Mouse (Mus musculus): ENCODE measurements around the gene Tap1. TPM values are rescaled to one million over a fixed set of nuclear protein-coding genes. Genes with fewer than 3 reads are reported as not detected.
"Not testable (repeated sequence)": the region's sequence is repeated elsewhere in the genome, so short reads cannot be mapped to it uniquely, and the experiment has no call there.

Gene Tap1
- polyA plus RNA-seq, 1 experiment from 2014 or later = 1.1 TPM

- Histone ChIP-seq H3K36me3 (ENCODE audit: control insufficient read depth, insufficient read depth, low read length) (no peaks in the 10 kb centered on the region), H3K9me3 (ENCODE audit: control insufficient read depth, low read length) (no peaks in the 10 kb centered on the region), H3K4me1 (replicated peaks; ENCODE audit: control insufficient read depth, insufficient read depth, low read length) (0 out of 2 replicates have a peak, but pooled peaks cover 4% of the 10 kb centered on the region), H3K4me2 (replicated peaks; ENCODE audit: low read depth, low read length) (no peak overlapping the region), H3K27ac (ENCODE audit: low read depth, low read length) (no peak overlapping the region), H3K9ac (ENCODE audit: low read depth, low read length) (no peak overlapping the region), H3K27me3 (ENCODE audit: control insufficient read depth, insufficient read depth, low read length) (peaks cover 16% of the 10 kb centered on the region), H3K4me3 (ENCODE audit: low read depth, low read length) (no peak overlapping the region)
- WGBS = 69% methylated on average over 5 of the region's 5 CpGs
- no peak for DNase-seq (ENCODE audit: low spot score)
- no peak for ATAC-seq (ENCODE audit: low FRiP score)
Observed at GRCm38 (mm10) chr17:34143461-34143860, 43.9 kb upstream of the Tap1 start.

GRCm38 (mm10) chr17:34144221-34144620 is 43.1 kb upstream of the Tap1 start:
- not testable (repeated sequence) for DNase-seq (ENCODE audit: low spot score); H3K27ac ChIP-seq (ENCODE audit: low read depth, low read length); ATAC-seq (ENCODE audit: low FRiP score); H3K4me3 ChIP-seq (ENCODE audit: low read depth, low read length); H3K4me2 ChIP-seq (replicated peaks; ENCODE audit: low read depth, low read length); H3K36me3 ChIP-seq (ENCODE audit: control insufficient read depth, insufficient read depth, low read length); H3K4me1 ChIP-seq (replicated peaks; ENCODE audit: control insufficient read depth, insufficient read depth, low read length); H3K9me3 ChIP-seq (ENCODE audit: control insufficient read depth, low read length); H3K9ac ChIP-seq (ENCODE audit: low read depth, low read length)
- peaks cover 12% of the 10 kb centered on the region for H3K27me3 ChIP-seq (ENCODE audit: control insufficient read depth, insufficient read depth, low read length)
- WGBS = 84% methylated on average over 4 of the region's 4 CpGs

- no peak overlapping the region for H3K9ac ChIP-seq (ENCODE audit: low read depth, low read length)
- no peaks in the 10 kb centered on the region for H3K4me1 ChIP-seq (replicated peaks; ENCODE audit: control insufficient read depth, insufficient read depth, low read length)
- H3K27ac ChIP-seq (ENCODE audit: low read depth, low read length) = no peak overlapping the region
- no peak overlapping the region for H3K4me2 ChIP-seq (replicated peaks; ENCODE audit: low read depth, low read length)
- no peak overlapping the region for H3K4me3 ChIP-seq (ENCODE audit: low read depth, low read length)
- H3K27me3 ChIP-seq (ENCODE audit: control insufficient read depth, insufficient read depth, low read length) = peaks cover 11% of the 10 kb centered on the region
- DNase-seq (ENCODE audit: low spot score) (no peak), ATAC-seq (ENCODE audit: low FRiP score) (no peak)
- no peaks in the 10 kb centered on the region for H3K9me3 ChIP-seq (ENCODE audit: control insufficient read depth, low read length)
- 72% methylated on average over 3 of the region's 3 CpGs for WGBS
- H3K36me3 ChIP-seq (ENCODE audit: control insufficient read depth, insufficient read depth, low read length) = no peaks in the 10 kb centered on the region
Observed at GRCm38 (mm10) chr17:34144960-34145371, 42.4 kb upstream of the Tap1 start.

- no peak within 1 kb of the TSS for H3K9ac ChIP-seq (ENCODE audit: low read depth, low read length)
- 75% methylated on average over 4 of the region's 4 CpGs for WGBS
- H3K4me1 ChIP-seq (replicated peaks; ENCODE audit: control insufficient read depth, insufficient read depth, low read length) = no peaks in the 10 kb centered on the region
- DNase-seq (ENCODE audit: low spot score) (no peak), ATAC-seq (ENCODE audit: low FRiP score) (no peak)
- H3K9me3 ChIP-seq (ENCODE audit: control insufficient read depth, low read length) = no peaks in the 10 kb centered on the region
- no peak within 1 kb of the TSS for H3K4me2 ChIP-seq (replicated peaks; ENCODE audit: low read depth, low read length)
- H3K27ac ChIP-seq (ENCODE audit: low read depth, low read length) = no peak within 1 kb of the TSS
- H3K4me3 ChIP-seq (ENCODE audit: low read depth, low read length) = no peak within 1 kb of the TSS
- H3K27me3 ChIP-seq (ENCODE audit: control insufficient read depth, insufficient read depth, low read length) = no peaks in the 10 kb centered on the region
- no peaks in the 10 kb centered on the region for H3K36me3 ChIP-seq (ENCODE audit: control insufficient read depth, insufficient read depth, low read length)
Observed at GRCm38 (mm10) chr17:34152923-34153322, 34.4 kb upstream of the Tap1 start, which contains the start of gene H2-DMb1. TSS of gene H2-DMb1 (plus strand) at chr17:34153072.

GRCm38 (mm10) chr17:34155534-34155933 is 31.8 kb upstream of the Tap1 start:
- no peak overlapping the region for H3K9ac ChIP-seq (ENCODE audit: low read depth, low read length)
- no peaks in the 10 kb centered on the region for H3K36me3 ChIP-seq (ENCODE audit: control insufficient read depth, insufficient read depth, low read length)
- WGBS = 61% methylated on average over 5 of the region's 5 CpGs
- ATAC-seq (ENCODE audit: low FRiP score) (no peak), DNase-seq (ENCODE audit: low spot score) (no peak)
- H3K27me3 ChIP-seq (ENCODE audit: control insufficient read depth, insufficient read depth, low read length) = no peaks in the 10 kb centered on the region
- no peak overlapping the region for H3K4me2 ChIP-seq (replicated peaks; ENCODE audit: low read depth, low read length)
- H3K4me1 ChIP-seq (replicated peaks; ENCODE audit: control insufficient read depth, insufficient read depth, low read length) = no peaks in the 10 kb centered on the region
- no peak overlapping the region for H3K27ac ChIP-seq (ENCODE audit: low read depth, low read length)
- H3K9me3 ChIP-seq (ENCODE audit: control insufficient read depth, low read length) = no peaks in the 10 kb centered on the region
- no peak overlapping the region for H3K4me3 ChIP-seq (ENCODE audit: low read depth, low read length)

GRCm38 (mm10) chr17:34164202-34164895 is 23.0 kb upstream of the Tap1 start:
- H3K36me3 ChIP-seq (ENCODE audit: control insufficient read depth, insufficient read depth, low read length) = no peaks in the 10 kb centered on the region
- H3K27ac ChIP-seq (ENCODE audit: low read depth, low read length) = no peak overlapping the region
- WGBS = 42% methylated on average over 9 of the region's 9 CpGs
- no peaks in the 10 kb centered on the region for H3K27me3 ChIP-seq (ENCODE audit: control insufficient read depth, insufficient read depth, low read length)
- no peaks in the 10 kb centered on the region for H3K9me3 ChIP-seq (ENCODE audit: control insufficient read depth, low read length)
- no peak overlapping the region for H3K9ac ChIP-seq (ENCODE audit: low read depth, low read length)
- H3K4me1 ChIP-seq (replicated peaks; ENCODE audit: control insufficient read depth, insufficient read depth, low read length) = no peaks in the 10 kb centered on the region
- no peak overlapping the region for H3K4me3 ChIP-seq (ENCODE audit: low read depth, low read length)
- DNase-seq (ENCODE audit: low spot score) (peak; percentile 16), ATAC-seq (ENCODE audit: low FRiP score) (no peak)
- H3K4me2 ChIP-seq (replicated peaks; ENCODE audit: low read depth, low read length) = no peak overlapping the region

- 75% methylated on average over 6 of the region's 6 CpGs for WGBS
Observed at GRCm38 (mm10) chr17:34165033-34165730, 22.2 kb upstream of the Tap1 start.

GRCm38 (mm10) chr17:34169279-34169678 is 18.1 kb upstream of the Tap1 start:
- ATAC-seq (ENCODE audit: low FRiP score) = no peak
- DNase-seq (ENCODE audit: low spot score) = peak; percentile 56
- H3K27me3 ChIP-seq (ENCODE audit: control insufficient read depth, insufficient read depth, low read length) = no peaks in the 10 kb centered on the region
- no peaks in the 10 kb centered on the region for H3K4me1 ChIP-seq (replicated peaks; ENCODE audit: control insufficient read depth, insufficient read depth, low read length)
- no peaks in the 10 kb centered on the region for H3K9me3 ChIP-seq (ENCODE audit: control insufficient read depth, low read length)
- H3K27ac ChIP-seq (ENCODE audit: low read depth, low read length) = no peak overlapping the region
- H3K4me2 ChIP-seq (replicated peaks; ENCODE audit: low read depth, low read length) = no peak overlapping the region
- H3K36me3 ChIP-seq (ENCODE audit: control insufficient read depth, insufficient read depth, low read length) = no peaks in the 10 kb centered on the region
- no peak overlapping the region for H3K9ac ChIP-seq (ENCODE audit: low read depth, low read length)
- no peak overlapping the region for H3K4me3 ChIP-seq (ENCODE audit: low read depth, low read length)
- WGBS = 3% methylated on average over 2 of the region's 2 CpGs

More at GRCm38 (mm10) chr17:34165033-34165730, 22.2 kb upstream of the Tap1 start:
- Histone ChIP-seq H3K27ac (ENCODE audit: low read depth, low read length) (no peak overlapping the region), H3K9ac (ENCODE audit: low read depth, low read length) (no peak overlapping the region), H3K4me2 (replicated peaks; ENCODE audit: low read depth, low read length) (no peak overlapping the region), H3K27me3 (ENCODE audit: control insufficient read depth, insufficient read depth, low read length) (no peaks in the 10 kb centered on the region), H3K36me3 (ENCODE audit: control insufficient read depth, insufficient read depth, low read length) (no peaks in the 10 kb centered on the region), H3K4me3 (ENCODE audit: low read depth, low read length) (no peak overlapping the region), H3K4me1 (replicated peaks; ENCODE audit: control insufficient read depth, insufficient read depth, low read length) (no peaks in the 10 kb centered on the region), H3K9me3 (ENCODE audit: control insufficient read depth, low read length) (no peaks in the 10 kb centered on the region)
- DNase-seq (ENCODE audit: low spot score) (no peak), ATAC-seq (ENCODE audit: low FRiP score) (no peak)

- H3K4me1 ChIP-seq (replicated peaks; ENCODE audit: control insufficient read depth, insufficient read depth, low read length) = no peaks in the 10 kb centered on the region
- no peak for ATAC-seq (ENCODE audit: low FRiP score)
- no peak overlapping the region for H3K27ac ChIP-seq (ENCODE audit: low read depth, low read length)
- DNase-seq (ENCODE audit: low spot score) = no peak
- H3K4me2 ChIP-seq (replicated peaks; ENCODE audit: low read depth, low read length) = no peak overlapping the region
- H3K36me3 ChIP-seq (ENCODE audit: control insufficient read depth, insufficient read depth, low read length) = no peaks in the 10 kb centered on the region
- 27% methylated on average over 4 of the region's 4 CpGs for WGBS
- H3K4me3 ChIP-seq (ENCODE audit: low read depth, low read length) = no peak overlapping the region
- H3K9me3 ChIP-seq (ENCODE audit: control insufficient read depth, low read length) = no peaks in the 10 kb centered on the region
- H3K27me3 ChIP-seq (ENCODE audit: control insufficient read depth, insufficient read depth, low read length) = no peaks in the 10 kb centered on the region
- no peak overlapping the region for H3K9ac ChIP-seq (ENCODE audit: low read depth, low read length)
Observed at GRCm38 (mm10) chr17:34170487-34170876, 16.9 kb upstream of the Tap1 start.

All from hindbrain, embryonic 11.5 days (tissue).